Mouse (Mus musculus): ENCODE measurements around the gene Eif1ax. TPM values are rescaled to one million over a fixed set of nuclear protein-coding genes. Genes with fewer than 3 reads are reported as not detected.

Gene Eif1ax
- 59.5 TPM for polyA plus RNA-seq (2014; fragmentation: Illumina TruSeq; extraction: RNeasy Lipid Tissue Mini Kit (QIAGEN cat#74804); ENCODE audit: low read depth, low replicate concordance)

GRCm38 (mm10) chrX:159371831-159372752 lies at the start of gene Eif1ax:
Eif1ax (plus strand) TSS chrX:159372178.

GRCm38 (mm10) chrX:159414130-159414828 lies 42.3 kb downstream of the Eif1ax start, which contains the start of gene Map7d2:
Map7d2 (plus strand) TSS chrX:159414572.

Other genes starting within 250 kb of the Eif1ax start
- gene Rps6ka3, start 161.9 kb upstream of the Eif1ax start, polyA plus RNA-seq (2014; fragmentation: Illumina TruSeq; extraction: RNeasy Lipid Tissue Mini Kit (QIAGEN cat#74804); ENCODE audit: low read depth, low replicate concordance), result 23.1 TPM
- gene Map7d2, start 42.4 kb downstream of the Eif1ax start, polyA plus RNA-seq (2014; fragmentation: Illumina TruSeq; extraction: RNeasy Lipid Tissue Mini Kit (QIAGEN cat#74804); ENCODE audit: low read depth, low replicate concordance), result 7.2 TPM
- gene Bclaf3, start 154.5 kb downstream of the Eif1ax start, polyA plus RNA-seq (2014; fragmentation: Illumina TruSeq; extraction: RNeasy Lipid Tissue Mini Kit (QIAGEN cat#74804); ENCODE audit: low read depth, low replicate concordance), result 21.4 TPM

All from testis, adult 10 weeks (tissue).